Mouse (Mus musculus): ENCODE measurements around the gene Hist1h4k. TPM values are rescaled to one million over a fixed set of nuclear protein-coding genes. Genes with fewer than 3 reads are reported as not detected.
A peak's percentile ranks its signal among the peaks of the same experiment; 100 is the strongest.
"Not testable (repeated sequence)": the region's sequence is repeated elsewhere in the genome, so short reads cannot be mapped to it uniquely, and the experiment has no call there.

Gene Hist1h4k
- total and polyA plus RNA-seq, 2 experiments from 2014 or later: 0.80 to 434 TPM

DNA sequence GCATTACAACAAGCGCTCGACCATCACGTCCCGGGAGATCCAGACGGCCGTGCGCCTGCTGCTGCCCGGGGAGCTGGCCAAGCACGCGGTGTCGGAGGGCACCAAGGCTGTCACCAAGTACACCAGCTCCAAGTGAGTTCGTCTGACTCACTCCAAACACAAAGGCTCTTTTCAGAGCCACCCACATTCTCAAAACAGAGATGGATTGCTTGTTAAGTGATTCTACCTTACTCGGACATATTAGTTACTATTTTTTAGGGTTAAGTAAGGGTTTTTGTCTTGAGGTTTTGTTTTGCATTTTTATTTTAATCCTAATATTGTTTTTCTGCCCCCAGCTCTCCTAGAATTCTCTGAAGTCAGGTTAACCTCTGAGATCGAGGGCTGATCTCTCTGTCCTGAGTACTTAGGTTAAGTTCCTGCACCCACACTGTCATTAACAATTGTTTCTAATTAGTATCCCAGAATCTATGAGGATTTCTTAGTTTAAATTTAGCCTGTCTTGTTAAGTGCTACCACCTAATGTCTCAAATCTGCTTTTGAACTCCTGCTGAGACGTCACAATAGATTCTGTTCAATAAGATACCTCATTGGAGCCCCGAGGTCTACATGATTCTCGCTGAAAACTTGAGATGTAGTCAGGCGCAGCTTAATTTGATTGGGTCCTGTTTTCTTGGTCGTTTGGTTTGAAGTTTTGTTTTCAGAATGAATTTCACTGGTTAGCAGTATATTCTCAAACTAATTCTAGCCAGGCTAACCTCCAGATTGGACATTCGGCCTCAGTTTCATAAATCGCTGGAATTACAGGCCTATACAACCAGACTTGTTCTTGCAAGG is 37.7 kb upstream of the Hist1h4k start:
- Histone ChIP-seq H3K4me1 (ENCODE audit: insufficient read depth, low read length) (peaks cover 4% of the 10 kb centered on the region; the same call in 1 of the 2 replicates), H3K27ac (ENCODE audit: low read depth, low read length) (no peak overlapping the region), H3K9me3 (ENCODE audit: low read length) (no peaks in the 10 kb centered on the region), H3K9ac (replicated peaks; ENCODE audit: low read length, poor library complexity, severe bottlenecking) (no peak overlapping the region), H3K4me2 (ENCODE audit: low read depth, low read length, poor library complexity, severe bottlenecking) (peak overlapping the region; percentile 52), H3K4me3 (ENCODE audit: low read depth, low read length) (peak overlapping the region; percentile 36), H3K36me3 (ENCODE audit: insufficient read depth, low read length) (no peaks in the 10 kb centered on the region), H3K27me3 (ENCODE audit: insufficient read depth, low read length) (no peaks in the 10 kb centered on the region)
- peak; percentile 24 for ATAC-seq (ENCODE audit: low FRiP score)
- no peak for TF ChIP-seq CTCF (IDR thresholded peaks at IDR 0.05)
- 14% methylated on average over 13 of the region's 21 CpGs for WGBS
- DNase-seq (ENCODE audit: low spot score): no peak

DNA sequence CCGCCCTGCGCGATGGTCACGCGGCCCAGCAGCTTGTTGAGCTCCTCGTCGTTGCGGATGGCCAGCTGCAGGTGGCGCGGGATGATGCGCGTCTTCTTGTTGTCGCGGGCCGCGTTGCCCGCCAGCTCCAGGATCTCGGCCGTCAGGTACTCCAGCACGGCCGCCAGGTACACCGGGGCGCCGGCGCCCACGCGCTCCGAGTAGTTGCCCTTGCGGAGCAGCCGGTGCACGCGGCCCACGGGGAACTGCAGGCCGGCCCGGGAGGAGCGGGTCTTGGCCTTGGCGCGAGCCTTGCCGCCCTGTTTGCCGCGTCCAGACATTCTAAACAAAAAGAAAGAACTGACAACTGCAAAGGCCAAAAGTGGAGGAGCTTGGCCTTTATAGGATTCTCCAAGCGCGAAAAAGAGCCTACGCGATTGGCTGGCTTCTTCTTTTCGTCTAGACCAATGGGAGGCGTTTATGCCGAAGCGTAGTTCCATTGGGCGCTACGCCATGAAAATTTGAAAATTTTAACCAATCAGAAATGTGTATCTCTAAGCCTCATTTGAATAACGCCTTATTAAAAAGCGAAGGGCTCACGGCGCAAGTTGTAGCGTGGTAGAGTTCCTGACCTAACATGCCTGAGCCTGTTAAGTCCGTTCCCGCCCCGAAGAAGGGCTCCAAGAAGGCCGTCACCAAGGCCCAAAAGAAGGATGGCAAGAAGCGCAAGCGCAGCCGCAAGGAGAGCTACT is 36.8 kb upstream of the Hist1h4k start, which contains the start of the genes Hist1h2an and Hist1h2bp:
Hist1h2an (minus strand) TSS at position 320 of the 731 bp plus-strand sequence.
Hist1h2bp (plus strand) TSS at position 563 of the 731 bp plus-strand sequence.
- not testable (repeated sequence) for H3K27me3 ChIP-seq (ENCODE audit: insufficient read depth, low read length); H3K36me3 ChIP-seq (ENCODE audit: insufficient read depth, low read length); H3K9ac ChIP-seq (replicated peaks; ENCODE audit: low read length, poor library complexity, severe bottlenecking); H3K9me3 ChIP-seq (ENCODE audit: low read length); H3K27ac ChIP-seq (ENCODE audit: low read depth, low read length); H3K4me1 ChIP-seq (ENCODE audit: insufficient read depth, low read length)
- Histone ChIP-seq H3K4me2 (ENCODE audit: low read depth, low read length, poor library complexity, severe bottlenecking) (peak within 1 kb of the TSS; percentile 52), H3K4me3 (ENCODE audit: low read depth, low read length) (peak within 1 kb of the TSS; percentile 36)
- ATAC-seq (ENCODE audit: low FRiP score) (peak; percentile 94), DNase-seq (ENCODE audit: low spot score) (peak; percentile 100)
- WGBS: 1% methylated on average over 33 of the region's 63 CpGs

DNA sequence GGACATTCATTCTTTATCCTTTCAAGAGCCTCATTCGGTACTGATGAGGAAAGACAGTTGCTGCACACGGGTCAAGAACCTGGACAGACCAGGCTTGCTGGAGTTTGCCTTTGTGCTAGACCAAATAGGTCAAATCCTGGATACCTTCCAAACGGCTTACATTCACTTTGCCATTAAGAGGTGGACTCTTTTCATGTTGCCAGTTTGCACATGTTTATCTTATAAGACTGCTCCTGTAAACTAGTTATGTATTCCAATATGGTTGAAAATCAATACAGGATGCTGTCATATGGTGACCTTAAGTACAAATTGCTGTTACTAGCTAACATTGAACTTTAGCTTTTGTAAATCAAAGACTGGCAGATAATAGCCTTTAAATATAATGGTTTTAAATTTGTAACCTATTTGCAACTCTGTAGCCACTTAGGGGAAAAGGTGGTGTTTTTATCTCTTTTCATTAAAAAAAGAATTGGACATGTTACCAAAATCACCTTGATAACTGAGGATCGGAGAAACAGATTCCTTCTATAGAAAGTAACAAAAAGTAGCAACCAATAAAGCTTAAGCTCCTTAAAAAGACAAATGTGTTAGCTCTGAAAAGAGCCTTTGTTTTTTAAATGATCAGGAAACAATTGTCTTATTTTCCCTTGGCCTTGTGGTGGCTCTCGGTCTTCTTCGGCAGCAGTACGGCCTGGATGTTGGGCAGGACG is 36.0 kb upstream of the Hist1h4k start:
- DNase-seq (ENCODE audit: low spot score) (no peak), ATAC-seq (ENCODE audit: low FRiP score) (no peak)
- Histone ChIP-seq H3K9ac (replicated peaks; ENCODE audit: low read length, poor library complexity, severe bottlenecking) (no peak overlapping the region), H3K27ac (ENCODE audit: low read depth, low read length) (no peak overlapping the region), H3K4me3 (ENCODE audit: low read depth, low read length) (peak overlapping the region; percentile 36), H3K4me2 (ENCODE audit: low read depth, low read length, poor library complexity, severe bottlenecking) (peak overlapping the region; percentile 52), H3K4me1 (ENCODE audit: insufficient read depth, low read length) (peaks cover 4% of the 10 kb centered on the region; the same call in 1 of the 2 replicates), H3K36me3 (ENCODE audit: insufficient read depth, low read length) (no peaks in the 10 kb centered on the region), H3K27me3 (ENCODE audit: insufficient read depth, low read length) (no peaks in the 10 kb centered on the region), H3K9me3 (ENCODE audit: low read length) (no peaks in the 10 kb centered on the region)
- WGBS: 4% methylated on average over 8 of the region's 8 CpGs
- no peak for TF ChIP-seq CTCF (IDR thresholded peaks at IDR 0.05)

DNA sequence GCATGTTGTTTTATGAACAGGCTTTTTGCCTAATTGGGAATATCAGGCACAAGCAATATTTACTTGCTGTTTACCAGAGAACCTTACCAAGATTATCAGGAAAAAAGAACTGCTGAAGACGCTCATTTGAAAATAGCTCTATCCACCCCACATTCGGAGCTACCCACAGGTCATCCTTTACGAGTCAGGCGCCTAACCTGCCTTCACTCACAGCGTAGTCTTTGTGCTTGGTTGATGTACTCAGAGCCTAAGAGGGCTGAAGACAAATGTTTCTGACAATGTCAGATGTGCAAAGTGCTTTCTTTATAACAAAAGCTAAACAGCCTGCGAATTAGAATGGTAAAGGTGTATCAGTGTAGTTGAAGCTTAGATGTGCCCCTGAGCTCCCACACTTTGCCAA is 34.0 kb upstream of the Hist1h4k start:
- no peaks in the 10 kb centered on the region for H3K36me3 ChIP-seq (ENCODE audit: insufficient read depth, low read length)
- no peak for TF ChIP-seq CTCF (IDR thresholded peaks at IDR 0.05)
- no peak overlapping the region for H3K27ac ChIP-seq (ENCODE audit: low read depth, low read length)
- H3K4me1 ChIP-seq (ENCODE audit: insufficient read depth, low read length): peaks cover 11% of the 10 kb centered on the region
- H3K27me3 ChIP-seq (ENCODE audit: insufficient read depth, low read length): no peaks in the 10 kb centered on the region
- H3K9me3 ChIP-seq (ENCODE audit: low read length): no peaks in the 10 kb centered on the region
- H3K4me3 ChIP-seq (ENCODE audit: low read depth, low read length): no peak overlapping the region
- ATAC-seq (ENCODE audit: low FRiP score) (no peak), DNase-seq (ENCODE audit: low spot score) (no peak)
- 26% methylated on average over 6 of the region's 6 CpGs for WGBS
- H3K9ac ChIP-seq (replicated peaks; ENCODE audit: low read length, poor library complexity, severe bottlenecking): no peak overlapping the region
- no peak overlapping the region for H3K4me2 ChIP-seq (ENCODE audit: low read depth, low read length, poor library complexity, severe bottlenecking)

DNA sequence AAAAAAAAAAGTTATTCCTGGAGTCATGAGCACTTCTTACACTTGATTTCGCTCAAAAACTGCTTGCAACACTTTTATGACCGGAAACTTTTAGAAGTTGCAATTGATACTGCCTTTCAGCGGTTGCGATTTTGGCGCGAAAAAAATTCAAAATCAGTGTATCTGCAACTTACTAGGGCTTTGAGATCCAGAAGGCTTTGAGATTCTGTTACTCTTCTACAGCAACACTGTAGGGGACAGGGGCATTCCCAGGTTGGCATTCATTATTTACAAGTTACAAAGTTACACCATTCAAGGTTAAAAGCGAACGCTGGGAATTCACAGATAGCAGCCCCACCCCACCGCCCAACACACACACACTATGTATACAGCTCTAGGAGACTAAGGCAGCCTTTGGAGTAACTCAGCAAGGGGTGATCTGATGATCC is 33.4 kb upstream of the Hist1h4k start:
- DNase-seq (ENCODE audit: low spot score) (peak; percentile 61), ATAC-seq (ENCODE audit: low FRiP score) (no peak)
- Histone ChIP-seq H3K27ac (ENCODE audit: low read depth, low read length) (no peak overlapping the region), H3K9me3 (ENCODE audit: low read length) (no peaks in the 10 kb centered on the region), H3K9ac (replicated peaks; ENCODE audit: low read length, poor library complexity, severe bottlenecking) (no peak overlapping the region), H3K4me3 (ENCODE audit: low read depth, low read length) (peak overlapping the region; percentile 37), H3K4me2 (ENCODE audit: low read depth, low read length, poor library complexity, severe bottlenecking) (peak overlapping the region; percentile 44), H3K27me3 (ENCODE audit: insufficient read depth, low read length) (no peaks in the 10 kb centered on the region), H3K36me3 (ENCODE audit: insufficient read depth, low read length) (no peaks in the 10 kb centered on the region), H3K4me1 (ENCODE audit: insufficient read depth, low read length) (peaks cover 11% of the 10 kb centered on the region)
- no peak for TF ChIP-seq CTCF (IDR thresholded peaks at IDR 0.05)
- 3% methylated on average over 9 of the region's 9 CpGs for WGBS
